Mouse (Mus musculus) right cerebral cortex, adult 18-20 months (tissue): ENCODE measurements at regions not wholly inside any gene's neighbourhood (a gene's known extent, or its start where the extent isn't known, plus 50 kb on each side); places are given as distances from the start of the nearest gene placed in this dataset.

Experiments used
- DNase-seq: peaks from one replicate; pipeline ENCODE4 v3.0.0; 2022; ENCODE audit warnings: mixed read lengths

DNA sequence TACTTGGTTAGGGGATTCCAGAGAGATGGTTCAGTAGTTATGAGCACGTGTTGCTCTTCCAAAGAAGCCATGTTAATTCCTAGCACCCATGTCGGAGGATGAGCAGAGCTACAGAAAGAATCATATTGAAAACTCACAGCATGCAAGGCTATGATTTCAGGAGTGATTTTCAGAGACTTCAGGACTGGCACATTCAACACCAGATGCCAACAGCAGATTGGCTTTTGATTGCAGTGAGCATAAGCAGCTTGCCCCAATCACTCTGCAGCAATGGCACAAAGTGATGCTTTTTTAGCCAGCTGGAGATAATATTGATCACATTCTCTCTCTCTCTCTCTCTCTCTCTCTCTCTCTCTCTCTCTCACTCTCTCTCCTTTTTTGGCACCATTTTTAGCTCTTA is 166.6 kb upstream of the Chrm3 start:
- no peak for DNase-seq

DNA sequence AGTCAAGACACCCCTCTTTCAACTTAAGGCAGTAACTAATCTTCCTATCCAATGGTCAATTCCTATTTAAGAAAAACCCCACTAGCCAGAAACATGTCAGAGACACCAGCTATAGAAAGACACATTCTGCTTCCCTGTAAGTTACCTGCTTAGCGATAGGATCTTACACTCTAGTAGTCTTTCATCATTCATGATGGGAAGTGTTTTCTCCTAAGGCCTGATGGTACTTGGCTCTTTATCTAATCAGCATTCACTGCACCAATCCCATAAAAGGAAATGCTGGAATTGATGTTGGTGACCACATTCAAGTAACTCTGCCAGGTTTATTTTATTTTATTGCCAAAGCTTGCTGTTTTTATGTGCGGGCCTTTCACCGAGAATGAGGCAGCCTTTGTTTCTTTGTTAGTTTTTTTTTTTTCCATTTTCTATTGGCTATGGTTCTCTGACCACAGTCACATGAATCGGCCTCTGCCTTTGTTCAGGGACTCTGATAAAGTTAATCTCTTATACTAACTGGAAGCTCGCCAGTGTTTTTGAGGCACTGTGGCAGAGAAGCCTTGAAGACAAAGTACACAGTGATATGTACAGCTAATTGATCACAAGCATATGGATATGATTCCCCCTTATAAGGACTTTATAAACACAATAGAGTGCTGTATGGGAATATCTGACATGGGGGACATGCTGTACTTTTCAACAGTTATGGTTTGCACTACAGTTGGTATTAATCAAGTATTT is 166.0 kb upstream of the Chrm3 start:
- no peak for DNase-seq

DNA sequence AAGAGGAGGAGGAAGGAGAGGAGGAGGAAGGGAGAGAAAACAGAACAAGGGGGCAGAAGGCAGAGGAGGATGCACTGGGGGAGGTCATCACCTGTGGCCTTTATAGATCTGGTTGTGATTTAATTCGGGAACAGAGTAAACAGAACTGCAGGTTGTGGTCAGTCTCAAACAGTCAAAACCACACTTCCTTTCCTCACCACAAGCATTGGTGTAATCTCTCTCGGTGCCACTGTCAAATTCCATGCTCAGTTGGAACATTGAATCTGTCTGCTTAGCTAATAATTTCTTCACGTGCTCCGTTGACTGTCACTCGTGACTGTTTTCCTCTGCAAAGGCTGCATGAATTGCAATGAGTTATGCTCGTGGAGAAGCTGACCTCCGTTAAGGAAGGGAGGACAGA is 143.6 kb upstream of the Chrm3 start:
- DNase-seq, result no peak

DNA sequence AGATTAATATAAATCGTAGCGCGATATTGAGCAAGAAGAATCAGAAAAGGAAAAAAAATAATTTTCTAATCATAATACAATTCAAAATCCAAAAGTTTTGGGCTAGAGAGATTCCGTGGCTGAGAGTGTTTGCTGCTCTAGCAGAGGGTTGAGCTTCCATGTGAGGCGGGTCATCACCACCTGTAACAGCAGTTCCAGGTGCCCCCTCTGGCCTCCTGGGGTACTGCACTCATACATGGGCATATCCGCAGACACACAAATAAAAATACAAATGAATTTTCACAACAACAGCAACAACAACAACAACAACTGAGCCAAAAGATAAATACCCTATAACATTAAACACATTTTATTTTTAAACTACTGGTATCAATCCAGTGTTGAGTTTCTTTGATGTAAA is 94.7 kb upstream of the Chrm3 start:
- no peak for DNase-seq

DNA sequence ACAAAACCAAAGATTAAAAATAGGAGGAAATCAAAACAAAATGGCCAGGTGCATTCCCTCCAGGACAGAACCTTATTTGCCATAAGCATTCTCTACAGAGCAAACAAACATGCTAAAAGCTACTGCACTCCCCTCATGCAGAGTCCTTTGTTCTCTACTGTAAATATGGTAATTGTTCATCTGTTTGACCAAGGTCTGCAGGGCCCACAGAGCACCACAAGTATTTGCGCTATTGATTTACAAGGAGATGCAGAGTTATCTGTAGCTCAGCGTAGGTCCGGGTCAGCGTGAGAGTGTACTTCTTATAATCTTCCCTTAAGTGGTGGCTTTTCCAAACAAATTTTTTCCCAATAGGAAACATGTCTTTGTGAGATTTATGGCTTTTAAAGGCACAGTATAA is 94.0 kb upstream of the Chrm3 start:
- no peak for DNase-seq

DNA sequence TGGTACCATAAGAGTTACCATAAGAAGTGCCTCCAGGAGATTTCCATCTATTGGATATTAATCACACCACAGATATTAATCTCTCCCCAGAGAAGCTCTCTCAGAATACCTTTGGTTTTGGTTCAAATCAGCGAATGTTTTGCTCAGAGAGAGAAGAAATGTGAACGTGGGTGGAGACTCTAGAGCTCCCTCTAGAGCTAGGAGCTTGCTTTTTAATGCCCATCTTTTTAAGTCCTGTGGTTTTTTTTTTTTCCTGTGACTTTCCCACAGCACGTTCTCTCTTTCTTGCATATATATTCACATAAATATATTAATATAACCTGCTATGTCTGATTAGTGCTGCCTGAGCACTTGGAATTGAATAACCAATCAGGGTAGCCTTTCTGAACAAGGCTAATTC is 90.4 kb upstream of the Chrm3 start:
- DNase-seq, result no peak

DNA sequence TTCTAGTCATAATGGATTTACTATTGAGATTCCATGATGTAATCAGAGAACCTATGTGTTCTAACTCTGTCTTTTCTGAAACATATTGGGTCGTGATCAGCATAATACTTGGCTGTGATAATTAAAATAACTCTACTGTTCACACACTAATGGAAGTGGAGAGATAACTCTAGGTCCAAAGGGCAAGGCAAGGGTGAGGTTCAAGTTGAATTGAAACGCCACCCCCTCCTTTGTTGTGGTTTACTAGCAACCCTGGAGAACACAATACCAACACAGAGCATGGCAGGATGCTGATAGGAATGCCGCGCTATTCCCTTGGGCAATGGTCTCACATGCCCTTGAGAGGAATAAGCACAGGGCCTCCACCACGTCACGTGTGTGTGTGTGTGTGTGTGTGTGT is 88.9 kb upstream of the Chrm3 start:
- DNase-seq, result no peak

DNA sequence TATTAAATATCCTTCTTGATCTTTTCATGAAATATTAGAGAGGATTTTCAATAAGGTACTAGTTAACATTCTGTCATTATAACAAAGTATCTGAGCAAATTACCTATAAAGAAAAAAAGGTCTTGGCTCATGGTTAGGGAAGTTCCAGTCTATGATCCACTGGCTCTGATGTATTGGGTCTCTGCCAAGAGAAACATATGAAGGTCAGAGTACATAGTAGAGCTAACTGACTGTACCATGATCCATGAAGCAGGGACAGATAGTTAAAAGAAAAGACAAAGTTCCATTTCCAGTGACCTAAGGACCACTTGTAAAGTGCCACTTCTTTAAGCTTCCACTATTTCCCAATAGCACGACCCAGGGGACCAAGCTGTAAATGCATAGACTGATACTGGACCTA is 87.2 kb upstream of the Chrm3 start:
- DNase-seq, result no peak

DNA sequence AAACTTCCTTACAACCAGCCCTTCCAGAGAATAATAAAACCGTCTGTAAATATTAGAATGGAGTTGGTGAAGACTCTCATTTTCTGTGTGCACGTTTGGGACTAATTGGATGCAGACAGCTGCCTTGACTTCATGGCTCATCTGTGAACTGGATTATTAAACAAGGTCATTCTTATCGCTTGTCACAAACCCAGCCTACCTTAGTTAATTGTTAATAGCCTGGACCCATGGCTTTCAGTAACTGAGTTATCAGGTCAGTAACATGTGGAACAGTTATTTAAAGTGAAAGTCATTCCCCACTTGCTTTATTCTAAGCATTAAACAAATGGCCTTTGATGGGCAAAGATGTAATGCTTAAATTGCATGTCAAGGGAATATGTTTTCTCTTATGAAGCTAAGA is 85.0 kb upstream of the Chrm3 start:
- no peak for DNase-seq
